Mouse (Mus musculus) embryo, embryonic 11 days (tissue): ENCODE data around the gene Grhl3.

ENCODE experiments used
- DNase-seq: peaks from one replicate; pipeline ENCODE4 v3.0.0-alpha.2; 2015

Gene Grhl3

GRCm38 (mm10) chr4:135526039-135526710 is 47.3 kb downstream of the Grhl3 start:
- peak; percentile 52 for DNase-seq

- DNase-seq, result no peak
Measured at GRCm38 (mm10) chr4:135525057-135525456, 48.4 kb downstream of the Grhl3 start.

DNA sequence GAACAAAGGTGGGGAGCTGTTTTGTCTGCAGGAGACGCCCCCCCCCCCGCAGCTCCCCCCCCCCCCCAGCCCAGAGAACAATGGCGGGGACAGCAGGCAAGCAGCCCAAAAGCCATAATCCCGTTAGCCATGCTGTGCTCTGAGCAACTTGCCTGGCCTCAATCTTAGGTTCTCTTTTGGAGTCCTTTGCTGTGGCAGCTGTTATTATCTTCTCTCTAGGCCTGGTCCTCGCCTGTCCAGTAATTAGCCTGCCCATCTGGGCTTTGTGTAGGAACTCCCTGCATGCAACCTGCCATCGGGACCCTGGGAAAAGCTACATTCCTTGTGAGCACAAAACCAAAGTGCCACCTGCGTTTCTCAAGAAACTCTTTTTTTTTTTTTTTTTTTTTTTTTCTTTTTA is 49.5 kb downstream of the Grhl3 start:
- peak; percentile 50 for DNase-seq

DNA sequence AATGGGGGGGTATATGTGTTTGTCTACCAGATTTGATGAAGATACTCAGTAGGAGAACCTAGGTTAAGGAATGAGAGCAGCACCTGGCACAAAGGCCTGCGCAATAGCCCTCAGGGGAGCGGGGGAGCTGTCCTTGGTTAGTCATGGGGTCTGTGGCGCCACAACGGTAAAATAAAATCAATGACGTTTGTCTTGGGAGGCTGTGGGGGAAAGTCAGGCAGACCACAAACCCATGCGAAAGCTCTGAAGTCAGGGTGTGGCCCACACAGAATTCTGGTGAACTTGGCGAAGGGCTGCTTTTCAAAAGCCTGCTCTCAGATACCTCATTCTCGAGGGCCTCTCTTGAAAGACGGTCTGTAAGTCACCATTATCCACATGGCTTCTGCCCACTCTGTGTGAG is 53.0 kb downstream of the Grhl3 start:
- no peak for DNase-seq

GRCm38 (mm10) chr4:135518135-135518534 is 55.3 kb downstream of the Grhl3 start:
- DNase-seq, result no peak

DNA sequence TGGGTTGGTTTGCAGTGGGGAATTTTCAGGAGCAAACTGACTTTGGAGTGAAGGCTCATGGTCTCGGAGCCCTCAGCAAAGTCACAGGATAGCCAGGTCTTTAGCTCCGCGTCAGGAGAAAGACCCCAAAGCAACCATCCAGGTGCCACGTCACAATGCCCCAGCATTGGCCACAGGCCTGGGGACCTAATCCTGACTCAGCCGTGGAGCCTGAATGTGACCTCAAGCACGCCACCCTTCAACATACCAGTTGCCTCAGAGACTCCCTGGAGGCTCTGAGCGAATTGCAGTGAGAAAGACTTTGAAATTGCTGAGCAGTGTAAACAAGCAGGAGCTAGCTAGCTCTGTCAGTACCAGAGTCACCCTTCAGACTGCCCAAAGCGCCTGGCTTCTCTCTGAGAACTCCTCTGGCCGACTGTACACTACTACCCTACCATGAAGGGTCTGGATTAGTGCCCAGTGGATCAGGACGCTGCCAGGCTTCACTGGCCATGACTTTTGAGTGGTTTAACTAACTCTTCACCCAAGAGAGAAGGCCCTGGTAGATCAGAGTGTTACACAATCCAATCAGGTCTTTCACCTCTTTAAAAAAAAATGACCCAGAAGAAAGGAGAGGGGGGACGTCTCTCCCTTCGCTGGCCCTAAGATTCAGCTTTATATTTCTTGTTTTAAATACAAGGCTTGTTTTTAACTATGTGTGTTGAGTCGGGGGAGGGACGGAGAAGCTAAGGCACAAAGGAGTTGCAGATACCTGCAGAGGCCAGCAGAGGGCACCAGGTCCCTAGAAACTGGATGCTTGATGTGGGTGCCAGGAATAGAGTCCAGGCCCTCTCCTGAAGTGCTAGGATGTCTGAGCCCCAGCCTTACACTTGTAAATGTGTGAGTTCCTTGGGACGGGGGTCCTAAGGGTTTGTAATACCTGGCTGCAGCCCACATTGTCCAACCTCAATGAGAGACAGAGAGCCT is 56.8 kb downstream of the Grhl3 start:
- DNase-seq, result peak; percentile 63

- no peak for DNase-seq
Measured at GRCm38 (mm10) chr4:135514925-135515324, 58.5 kb downstream of the Grhl3 start.

DNA sequence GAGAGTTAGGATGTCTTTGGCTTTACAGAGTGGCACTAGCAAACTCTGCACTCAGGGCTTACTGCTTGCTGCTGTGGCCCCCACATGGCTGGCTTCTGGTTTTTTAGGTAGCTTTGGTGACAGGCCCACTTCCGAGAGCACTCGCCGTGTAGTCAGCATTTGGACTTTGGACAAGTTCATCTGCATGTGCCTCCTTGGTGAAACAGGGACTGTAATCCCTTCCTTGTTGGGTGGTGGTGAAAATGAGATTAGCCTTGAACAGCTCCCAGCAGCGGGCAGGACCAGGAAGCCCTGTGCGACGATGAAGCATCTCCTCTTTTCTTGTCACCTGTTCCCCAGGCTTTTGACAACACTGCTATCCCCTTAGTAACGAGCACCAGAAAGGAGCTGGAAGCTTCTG is 59.6 kb downstream of the Grhl3 start:
- no peak for DNase-seq

- no peak for DNase-seq
Measured at GRCm38 (mm10) chr4:135509515-135509914, 63.9 kb downstream of the Grhl3 start.

DNA sequence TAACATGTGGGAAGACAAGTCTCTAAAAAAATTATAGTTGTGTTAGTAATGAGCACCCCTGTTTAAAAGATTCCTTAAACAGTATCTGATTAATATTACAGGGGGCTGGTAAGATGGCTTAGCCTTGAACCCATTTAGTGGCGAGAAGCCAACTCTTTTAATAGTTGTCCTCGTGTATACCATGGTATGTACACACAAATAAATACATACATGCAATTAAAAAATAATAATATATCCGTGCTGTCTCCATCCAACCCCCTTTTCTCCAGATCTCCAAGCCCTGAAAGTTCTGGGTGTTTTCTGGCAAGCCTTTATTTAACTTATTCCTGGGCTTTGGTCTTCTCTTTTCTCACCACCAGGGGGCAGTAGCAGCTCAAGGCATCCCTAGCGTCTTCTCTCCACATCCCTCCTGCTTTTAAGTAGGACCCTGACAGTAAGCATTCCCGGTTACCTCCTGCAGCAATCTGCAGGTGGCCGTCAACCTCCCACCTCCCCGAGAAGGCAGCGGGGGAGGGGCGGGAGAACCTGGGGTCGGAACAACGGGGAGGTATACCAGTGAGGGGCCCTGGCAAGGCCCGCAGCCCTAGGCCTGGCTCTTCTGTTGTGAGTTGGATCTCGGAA is 64.9 kb downstream of the Grhl3 start:
- peak; percentile 88 for DNase-seq

DNA sequence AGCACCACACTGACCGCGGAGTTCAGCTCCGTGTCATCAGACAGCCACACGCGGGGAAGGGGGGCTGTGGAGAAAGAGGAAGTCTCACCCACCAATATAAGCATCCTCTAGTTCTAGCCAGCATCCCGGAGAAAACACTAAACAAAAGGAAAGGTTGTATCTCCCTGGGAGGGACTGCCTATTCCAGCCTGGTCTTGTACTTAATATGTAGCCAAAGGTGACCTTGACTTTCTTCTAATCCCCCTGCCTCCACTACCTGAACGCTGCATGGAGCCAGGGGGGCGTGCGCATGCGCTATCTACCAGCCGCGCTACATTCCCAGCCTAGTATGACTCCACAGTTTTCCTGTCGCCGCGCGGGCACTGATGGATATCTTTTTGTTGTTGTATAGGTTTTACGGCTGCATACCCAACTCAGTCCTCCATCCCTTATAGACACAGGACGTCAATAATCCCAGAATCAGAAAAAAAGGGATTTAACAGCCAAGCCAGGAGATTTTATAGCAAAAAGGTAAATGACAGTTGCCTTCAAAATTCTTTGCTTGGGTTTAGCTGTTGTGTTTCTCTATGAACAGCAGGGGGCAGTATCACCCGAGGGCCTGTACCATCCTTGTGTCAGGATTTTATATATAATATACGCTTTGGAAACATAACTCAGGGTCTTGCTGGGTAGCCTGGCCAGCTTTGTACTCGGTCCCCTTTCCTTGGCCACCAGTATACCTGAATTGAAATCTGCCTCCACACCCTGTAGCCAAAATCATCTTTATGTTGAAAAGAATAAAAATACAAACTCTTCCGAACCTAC is 65.7 kb downstream of the Grhl3 start:
- peak; percentile 79 for DNase-seq

- no peak for DNase-seq
Measured at GRCm38 (mm10) chr4:135505794-135506193, 67.6 kb downstream of the Grhl3 start.

GRCm38 (mm10) chr4:135501587-135501986 is 71.8 kb downstream of the Grhl3 start:
- no peak for DNase-seq

GRCm38 (mm10) chr4:135499831-135500230 is 73.6 kb downstream of the Grhl3 start:
- DNase-seq, result no peak

DNA sequence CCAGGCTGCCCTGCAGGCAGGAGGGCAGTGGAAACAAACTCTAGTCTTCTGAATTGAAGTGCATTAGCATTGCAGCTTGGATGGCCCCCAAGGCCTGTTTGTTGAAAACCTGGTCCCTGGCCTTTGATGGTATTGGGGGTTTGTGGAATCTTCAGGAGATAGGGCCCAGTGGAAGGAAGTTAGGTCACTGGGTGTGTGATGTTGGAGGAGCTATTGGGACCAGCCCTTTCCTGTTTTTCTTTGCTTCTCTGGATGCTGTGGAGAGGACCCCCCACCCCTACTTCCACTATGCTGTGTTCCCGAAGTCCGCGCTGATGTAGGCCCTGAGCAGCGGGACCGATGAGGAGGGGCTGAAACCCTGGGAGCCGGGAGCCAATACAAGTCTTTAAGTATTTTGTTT is 75.3 kb downstream of the Grhl3 start:
- DNase-seq, result no peak

GRCm38 (mm10) chr4:135495810-135496209 is 77.6 kb downstream of the Grhl3 start:
- peak; percentile 81 for DNase-seq

- DNase-seq, result no peak
Measured at GRCm38 (mm10) chr4:135495397-135495791, 78.0 kb downstream of the Grhl3 start.

- DNase-seq, result peak; percentile 95
Measured at GRCm38 (mm10) chr4:135494521-135495396, 78.7 kb downstream of the Grhl3 start, which contains the start of the genes Stpg1 and Nipal3. Gene Stpg1, plus strand, starts transcription at chr4:135494790. Gene Nipal3, minus strand, starts transcription at chr4:135495038.

DNA sequence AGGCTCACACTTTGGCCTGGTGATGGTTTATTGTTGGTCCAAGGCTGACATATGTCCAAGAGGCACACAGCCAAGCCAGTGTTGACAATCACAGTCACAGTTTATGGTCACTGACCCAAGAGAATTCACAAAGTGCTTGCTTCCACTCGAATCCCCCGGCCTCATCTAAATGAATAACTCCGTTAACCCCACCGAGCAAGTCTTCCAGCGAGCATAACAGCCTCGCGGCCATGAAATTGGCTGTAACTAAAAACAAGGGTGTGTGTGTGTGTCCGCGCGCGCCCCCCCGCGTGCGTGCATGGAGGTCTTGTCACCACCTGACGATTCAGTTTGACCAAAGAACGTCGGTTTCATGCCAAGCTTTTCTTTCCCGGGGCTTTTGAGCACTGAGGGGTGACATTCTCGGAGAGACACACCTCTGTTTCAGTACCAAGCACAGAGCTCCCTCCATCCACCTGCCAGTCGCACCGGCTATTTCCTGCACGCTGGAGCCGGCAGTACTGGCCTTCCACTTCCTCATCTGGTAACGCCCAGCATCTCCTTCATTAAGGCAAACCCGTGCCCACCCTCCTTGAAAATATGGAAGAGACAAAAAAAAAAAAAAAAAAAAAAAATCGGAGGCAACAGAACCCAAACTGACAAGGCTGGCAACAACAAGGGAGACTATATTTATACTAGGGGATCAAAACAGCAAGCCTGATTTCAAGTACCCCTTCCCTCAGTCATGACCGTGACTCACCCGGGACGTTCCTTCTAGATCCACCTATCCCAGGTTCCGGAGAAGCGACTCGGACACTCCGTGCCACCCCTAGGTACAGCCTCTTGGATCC is 79.5 kb downstream of the Grhl3 start:
- peak; percentile 53 for DNase-seq

DNA sequence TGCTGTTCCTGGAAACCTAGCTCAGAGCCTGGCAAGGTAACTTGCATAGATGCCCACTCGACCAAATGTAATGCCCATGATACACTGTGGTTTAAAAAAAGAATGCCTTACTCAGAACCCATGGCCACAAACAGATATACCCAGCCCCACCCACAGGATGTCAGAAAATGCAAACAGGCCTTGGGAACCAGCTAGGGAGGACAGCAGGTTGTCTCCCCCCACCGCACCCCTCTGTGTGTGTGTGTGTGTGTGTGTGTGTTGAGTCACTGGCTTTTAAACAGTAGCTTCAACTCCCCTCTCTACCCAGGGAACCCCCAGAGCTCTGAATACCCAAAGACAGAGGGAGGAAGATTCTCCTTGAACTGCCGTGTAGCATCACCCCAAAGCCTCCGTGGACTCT is 80.2 kb downstream of the Grhl3 start:
- no peak for DNase-seq
